Mouse (Mus musculus) gastrocnemius, adult 8-10 months (tissue): ENCODE data around the gene Gm5089. TPM values are rescaled to one million over a fixed set of nuclear protein-coding genes. Genes with fewer than 3 reads are reported as not detected.

ENCODE experiments used
- DNase-seq, 2 experiments: peaks; one replicate each; pipeline ENCODE4 v3.0.0; 2022; ENCODE audit warnings: low spot score in 2 of 2
- total RNA-seq, 4 experiments: library from RNA; stranded (reverse); gene quantifications; 2 replicates each; pipeline ENCODE4 v1.2.4; 2022

Gm5089 gene
- total RNA-seq, 4 experiments from 2014 or later: not detected

GRCm38 (mm10) chr14:122477971-122478573 is 27.2 kb upstream of the Gm5089 start:
- no peak for DNase-seq

- DNase-seq: no peak
Observed at GRCm38 (mm10) chr14:122477261-122477671, 26.4 kb upstream of the Gm5089 start.

- DNase-seq: no peak
Observed at GRCm38 (mm10) chr14:122476822-122477215, 25.9 kb upstream of the Gm5089 start.

- no peak for DNase-seq
Observed at GRCm38 (mm10) chr14:122476041-122476821, 25.3 kb upstream of the Gm5089 start.

- DNase-seq: no peak
Observed at GRCm38 (mm10) chr14:122475557-122476040, 24.7 kb upstream of the Gm5089 start.

GRCm38 (mm10) chr14:122474891-122475556 is 24.1 kb upstream of the Gm5089 start, which contains the start of gene Zic2:
TSS of gene Zic2 (plus strand) at chr14:122475435.
- no peak for DNase-seq

- DNase-seq: no peak
Observed at GRCm38 (mm10) chr14:122474041-122474890, 23.4 kb upstream of the Gm5089 start.

- no peak for DNase-seq
Observed at GRCm38 (mm10) chr14:122473211-122473751, 22.4 kb upstream of the Gm5089 start.

- DNase-seq: no peak
Observed at GRCm38 (mm10) chr14:122472647-122473046, 21.7 kb upstream of the Gm5089 start.

- DNase-seq: no peak
Observed at GRCm38 (mm10) chr14:122472161-122472560, 21.2 kb upstream of the Gm5089 start.

GRCm38 (mm10) chr14:122471449-122472085 is 20.7 kb upstream of the Gm5089 start:
- no peak for DNase-seq

GRCm38 (mm10) chr14:122468971-122469755 is 18.2 kb upstream of the Gm5089 start:
- DNase-seq: no peak

- DNase-seq: no peak
Observed at GRCm38 (mm10) chr14:122467926-122468841, 17.3 kb upstream of the Gm5089 start.

GRCm38 (mm10) chr14:122466756-122467362 is 15.9 kb upstream of the Gm5089 start:
- no peak for DNase-seq

- no peak for DNase-seq
Observed at GRCm38 (mm10) chr14:122465931-122466490, 15.1 kb upstream of the Gm5089 start.

- no peak for DNase-seq
Observed at GRCm38 (mm10) chr14:122464763-122465741, 14.1 kb upstream of the Gm5089 start, which contains the start of gene Zic5. TSS of gene Zic5 (minus strand) at chr14:122465677.
